Mouse (Mus musculus) E14TG2a.4 (cell line): Measurements from ENCODE around the gene Zfp619.

Source experiments
- CTCF ChIP-seq: conservative IDR thresholded peaks from 2 replicates; pipeline ENCODE4 v1.5.1; 2014; ENCODE audit warnings: low read length
- POU5F1 ChIP-seq: IDR thresholded peaks from 2 replicates; pipeline ENCODE4 v1.6.1; 2014; ENCODE audit warnings: low read length, borderline replicate concordance

DNA sequence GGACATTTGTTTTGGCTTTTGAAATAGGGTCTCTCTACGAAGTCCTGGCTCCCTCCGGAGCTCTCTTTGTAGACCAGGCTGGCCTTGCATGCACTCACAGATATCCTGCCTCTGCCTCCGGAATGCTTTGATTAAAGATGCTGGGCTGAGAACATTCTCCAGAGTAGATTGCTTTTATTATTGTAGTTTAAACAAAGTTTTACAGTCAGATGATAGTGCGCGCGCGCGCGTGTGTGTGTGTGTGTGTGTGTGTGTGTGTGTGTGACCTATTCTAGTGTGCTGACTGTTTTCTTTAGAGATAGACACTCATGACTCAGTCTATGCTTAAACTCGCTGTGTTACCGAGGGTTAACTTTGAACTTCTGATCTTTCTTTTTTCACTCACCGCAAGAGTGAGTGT lies 796 bp downstream of the Zfp619 start:
- TF ChIP-seq CTCF, result no peak
- no peak for TF ChIP-seq POU5F1
